Mouse (Mus musculus): ENCODE data around the gene Etv6. TPM values are rescaled to one million over a fixed set of nuclear protein-coding genes. Genes with fewer than 3 reads are reported as not detected.

Etv6 gene
- polyA plus RNA-seq, 1 experiment from 2014 or later: 3.5 TPM

GRCm38 (mm10) chr6:134276954-134277353 is 241.5 kb downstream of the Etv6 start:
- WGBS (ENCODE audit: insufficient replicate concordance): 56% methylated on average over 2 of the region's 2 CpGs
- Histone ChIP-seq H3K27me3 (no peaks in the 10 kb centered on the region), H3K4me3 (replicated peaks) (no peak overlapping the region), H3K4me2 (no peak overlapping the region), H3K4me1 (replicated peaks) (no peaks in the 10 kb centered on the region), H3K9me3 (replicated peaks) (no peaks in the 10 kb centered on the region), H3K9ac (no peak overlapping the region), H3K27ac (no peak overlapping the region), H3K36me3 (no peaks in the 10 kb centered on the region)
- ATAC-seq (ENCODE audit: low read depth): no peak
- no peak for DNase-seq

- Histone ChIP-seq H3K27me3 (no peaks in the 10 kb centered on the region), H3K4me3 (replicated peaks) (no peak overlapping the region), H3K9me3 (replicated peaks) (no peaks in the 10 kb centered on the region), H3K4me2 (no peak overlapping the region), H3K36me3 (no peaks in the 10 kb centered on the region), H3K27ac (no peak overlapping the region), H3K9ac (no peak overlapping the region), H3K4me1 (replicated peaks) (no peaks in the 10 kb centered on the region)
- DNase-seq: no peak
- no peak for ATAC-seq (ENCODE audit: low read depth)
- WGBS (ENCODE audit: insufficient replicate concordance): 58% methylated on average over 3 of the region's 3 CpGs
Observed at GRCm38 (mm10) chr6:134282095-134282494, 246.6 kb downstream of the Etv6 start.

- no peak for DNase-seq
- no peak for ATAC-seq (ENCODE audit: low read depth)
- no peaks in the 10 kb centered on the region for H3K4me1 ChIP-seq (replicated peaks)
- no peak overlapping the region for H3K4me3 ChIP-seq (replicated peaks)
- no peaks in the 10 kb centered on the region for H3K36me3 ChIP-seq
- no peaks in the 10 kb centered on the region for H3K27me3 ChIP-seq
- no peak overlapping the region for H3K4me2 ChIP-seq
- WGBS (ENCODE audit: insufficient replicate concordance): 28% methylated on average over 3 of the region's 3 CpGs
- no peak overlapping the region for H3K9ac ChIP-seq
- H3K27ac ChIP-seq: no peak overlapping the region
- H3K9me3 ChIP-seq (replicated peaks): no peaks in the 10 kb centered on the region
Observed at GRCm38 (mm10) chr6:134291823-134292222, 256.3 kb downstream of the Etv6 start.

GRCm38 (mm10) chr6:134292404-134292803 is 256.9 kb downstream of the Etv6 start:
- H3K4me3 ChIP-seq (replicated peaks): no peak overlapping the region

GRCm38 (mm10) chr6:134293615-134294508 is 258.4 kb downstream of the Etv6 start:
- Histone ChIP-seq H3K9ac (no peak overlapping the region), H3K9me3 (replicated peaks) (no peaks in the 10 kb centered on the region), H3K27me3 (no peaks in the 10 kb centered on the region), H3K4me3 (replicated peaks) (no peak overlapping the region), H3K4me2 (no peak overlapping the region), H3K4me1 (replicated peaks) (no peaks in the 10 kb centered on the region), H3K27ac (no peak overlapping the region), H3K36me3 (no peaks in the 10 kb centered on the region)
- WGBS (ENCODE audit: insufficient replicate concordance): 51% methylated on average over 9 of the region's 9 CpGs
- no peak for ATAC-seq (ENCODE audit: low read depth)
- DNase-seq: no peak

More at GRCm38 (mm10) chr6:134292404-134292803, 256.9 kb downstream of the Etv6 start:
- Histone ChIP-seq H3K4me2 (no peak overlapping the region), H3K36me3 (no peaks in the 10 kb centered on the region), H3K27ac (no peak overlapping the region), H3K27me3 (no peaks in the 10 kb centered on the region), H3K9me3 (replicated peaks) (no peaks in the 10 kb centered on the region), H3K9ac (no peak overlapping the region), H3K4me1 (replicated peaks) (no peaks in the 10 kb centered on the region)
- ATAC-seq (ENCODE audit: low read depth): no peak
- DNase-seq: no peak
- 73% methylated on average over 5 of the region's 5 CpGs for WGBS (ENCODE audit: insufficient replicate concordance)

- Histone ChIP-seq H3K36me3 (no peaks in the 10 kb centered on the region), H3K4me3 (replicated peaks) (no peak overlapping the region), H3K9me3 (replicated peaks) (no peaks in the 10 kb centered on the region), H3K27ac (no peak overlapping the region), H3K4me2 (no peak overlapping the region), H3K9ac (no peak overlapping the region), H3K27me3 (no peaks in the 10 kb centered on the region), H3K4me1 (replicated peaks) (no peaks in the 10 kb centered on the region)
- DNase-seq (no peak), ATAC-seq (ENCODE audit: low read depth) (no peak)
- WGBS (ENCODE audit: insufficient replicate concordance): 67% methylated on average over 13 of the region's 13 CpGs
Observed at GRCm38 (mm10) chr6:134297884-134298619, 262.6 kb downstream of the Etv6 start.

- Histone ChIP-seq H3K36me3 (no peaks in the 10 kb centered on the region), H3K4me2 (no peak overlapping the region), H3K9ac (no peak overlapping the region), H3K4me1 (replicated peaks) (no peaks in the 10 kb centered on the region), H3K4me3 (replicated peaks) (no peak overlapping the region), H3K27me3 (no peaks in the 10 kb centered on the region), H3K9me3 (replicated peaks) (no peaks in the 10 kb centered on the region), H3K27ac (no peak overlapping the region)
- ATAC-seq (ENCODE audit: low read depth) (no peak), DNase-seq (no peak)
- WGBS (ENCODE audit: insufficient replicate concordance): 57% methylated on average over 1 of the region's 1 CpGs
Observed at GRCm38 (mm10) chr6:134301951-134302350, 266.5 kb downstream of the Etv6 start.

GRCm38 (mm10) chr6:134311346-134311745 is 275.8 kb downstream of the Etv6 start:
- Histone ChIP-seq H3K4me2 (no peak overlapping the region), H3K9ac (no peak overlapping the region), H3K4me1 (replicated peaks) (no peaks in the 10 kb centered on the region), H3K27ac (no peak overlapping the region), H3K9me3 (replicated peaks) (no peaks in the 10 kb centered on the region), H3K4me3 (replicated peaks) (no peak overlapping the region), H3K36me3 (no peaks in the 10 kb centered on the region), H3K27me3 (no peaks in the 10 kb centered on the region)
- 73% methylated on average over 4 of the region's 4 CpGs for WGBS (ENCODE audit: insufficient replicate concordance)
- ATAC-seq (ENCODE audit: low read depth) (no peak), DNase-seq (no peak)

- DNase-seq (no peak), ATAC-seq (ENCODE audit: low read depth) (no peak)
- Histone ChIP-seq H3K9me3 (replicated peaks) (no peaks in the 10 kb centered on the region), H3K4me3 (replicated peaks) (no peak overlapping the region), H3K27me3 (no peaks in the 10 kb centered on the region), H3K36me3 (no peaks in the 10 kb centered on the region), H3K9ac (no peak overlapping the region), H3K27ac (no peak overlapping the region), H3K4me2 (no peak overlapping the region), H3K4me1 (replicated peaks) (no peaks in the 10 kb centered on the region)
- WGBS (ENCODE audit: insufficient replicate concordance): 78% methylated on average over 8 of the region's 8 CpGs
Observed at GRCm38 (mm10) chr6:134312571-134312970, 277.1 kb downstream of the Etv6 start.

- no peak for ATAC-seq (ENCODE audit: low read depth)
- H3K27me3 ChIP-seq: no peaks in the 10 kb centered on the region
- no peak overlapping the region for H3K4me2 ChIP-seq
- H3K4me3 ChIP-seq (replicated peaks): no peak overlapping the region
- no peaks in the 10 kb centered on the region for H3K4me1 ChIP-seq (replicated peaks)
- DNase-seq: no peak
- H3K9me3 ChIP-seq (replicated peaks): no peaks in the 10 kb centered on the region
- H3K36me3 ChIP-seq: no peaks in the 10 kb centered on the region
- no peak overlapping the region for H3K27ac ChIP-seq
- no peak overlapping the region for H3K9ac ChIP-seq
- WGBS (ENCODE audit: insufficient replicate concordance): 86% methylated on average over 13 of the region's 13 CpGs
Observed at GRCm38 (mm10) chr6:134317371-134317770, 281.9 kb downstream of the Etv6 start.

Data from liver, embryonic 13.5 days (tissue).